Mouse (Mus musculus): ENCODE data around the gene E2f2. TPM values are rescaled to one million over a fixed set of nuclear protein-coding genes. Genes with fewer than 3 reads are reported as not detected.

The E2f2 gene
- polyA plus RNA-seq, 1 experiment, result 56.3 TPM

GRCm38 (mm10) chr4:136224677-136225460, 52.7 kb downstream of the E2f2 start:
- Histone ChIP-seq H3K27me3 (ENCODE audit: control insufficient read depth, insufficient read depth, insufficient read length) (no peaks in the 10 kb centered on the region), H3K36me3 (ENCODE audit: control insufficient read depth, insufficient read depth) (no peaks in the 10 kb centered on the region), H3K4me2 (ENCODE audit: low read depth) (no peak overlapping the region), H3K4me3 (no peak overlapping the region), H3K79me2 (ENCODE audit: control insufficient read depth, insufficient read depth) (no peaks in the 10 kb centered on the region), H3ac (ENCODE audit: control insufficient read depth, insufficient read length) (no peak overlapping the region)
- TF ChIP-seq MYOD1 (IDR thresholded peaks at IDR 0.05; ENCODE audit: control insufficient read depth in 1 of 3, insufficient read length in 2 of 3, low read depth in 2 of 3) (no peak), SRF (IDR thresholded peaks at IDR 0.05; ENCODE audit: control insufficient read depth, insufficient read length, low read depth) (no peak)

DNA sequence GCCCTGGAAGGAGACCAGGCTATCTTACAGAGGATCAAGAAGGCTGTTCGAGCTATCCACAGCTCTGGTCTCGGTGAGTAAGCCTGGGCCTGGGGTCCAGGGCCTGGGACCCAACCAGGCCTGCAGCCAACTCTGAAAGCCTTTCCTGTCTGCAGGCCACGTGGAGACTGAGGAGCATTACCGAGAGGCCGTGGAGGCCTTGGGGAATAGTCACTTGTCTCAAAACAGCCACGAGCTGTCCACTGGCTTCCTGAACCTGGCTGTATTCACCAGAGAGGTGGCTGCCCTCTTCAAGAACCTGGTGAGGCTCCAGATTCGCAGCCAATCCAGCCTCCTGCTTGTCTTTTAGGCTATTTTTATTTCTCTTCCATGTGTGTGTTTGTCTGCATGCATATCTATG, 55.2 kb downstream of the E2f2 start:
- no peak overlapping the region for H3ac ChIP-seq (ENCODE audit: control insufficient read depth, insufficient read length)
- no peaks in the 10 kb centered on the region for H3K79me2 ChIP-seq (ENCODE audit: control insufficient read depth, insufficient read depth)
- H3K36me3 ChIP-seq (ENCODE audit: control insufficient read depth, insufficient read depth), result no peaks in the 10 kb centered on the region
- H3K4me3 ChIP-seq, result no peak overlapping the region
- H3K27me3 ChIP-seq (ENCODE audit: control insufficient read depth, insufficient read depth, insufficient read length), result no peaks in the 10 kb centered on the region
- H3K4me2 ChIP-seq (ENCODE audit: low read depth), result no peak overlapping the region
- TF ChIP-seq MYOD1 (IDR thresholded peaks at IDR 0.05; ENCODE audit: control insufficient read depth in 1 of 3, insufficient read length in 2 of 3, low read depth in 2 of 3) (no peak), POLR2AphosphoS2 (IDR thresholded peaks at IDR 0.05; ENCODE audit: insufficient read length, low read depth) (no peak), MYOG (IDR thresholded peaks at IDR 0.05; ENCODE audit: control insufficient read depth in 1 of 3, insufficient read depth in 1 of 3, insufficient read length in 2 of 3, low read depth in 2 of 3) (no peak), REST (IDR thresholded peaks at IDR 0.05; ENCODE audit: insufficient read depth, insufficient read length) (no peak), POLR2A (IDR thresholded peaks at IDR 0.05; ENCODE audit: insufficient read length, low read depth) (no peak), TCF12 (IDR thresholded peaks at IDR 0.05; ENCODE audit: insufficient read depth, poor library complexity, severe bottlenecking) (no peak), USF1 (IDR thresholded peaks at IDR 0.05; ENCODE audit: low read depth) (no peak), CEBPB (IDR thresholded peaks at IDR 0.05; ENCODE audit: insufficient read depth, poor library complexity, severe bottlenecking) (no peak)

DNA sequence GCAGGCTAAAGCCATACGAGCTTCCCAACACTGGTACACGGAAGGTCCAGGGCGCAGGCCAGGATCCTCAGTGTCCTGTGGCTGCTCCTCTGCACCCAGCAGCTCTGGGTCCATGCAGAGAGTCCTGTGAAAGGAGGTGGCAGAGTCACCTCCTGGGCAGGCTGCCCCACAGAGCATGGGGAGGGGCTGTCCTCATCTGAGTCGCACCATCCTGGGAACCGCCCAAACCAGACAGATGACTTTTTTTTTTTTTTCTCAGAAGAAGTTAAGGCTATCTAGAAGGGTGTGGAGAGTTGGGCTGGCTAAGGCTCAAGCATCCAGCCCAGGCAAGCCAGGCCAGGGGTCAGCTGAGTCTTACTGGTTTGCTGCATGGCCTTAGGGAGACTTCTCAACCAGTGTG, 56.4 kb downstream of the E2f2 start:
- TF ChIP-seq CEBPB (IDR thresholded peaks at IDR 0.05; ENCODE audit: insufficient read depth, poor library complexity, severe bottlenecking) (no peak), REST (IDR thresholded peaks at IDR 0.05; ENCODE audit: insufficient read depth, insufficient read length) (no peak), POLR2A (IDR thresholded peaks at IDR 0.05; ENCODE audit: insufficient read length, low read depth) (no peak), E2F4 (IDR thresholded peaks at IDR 0.05; ENCODE audit: insufficient read depth) (no peak), POLR2AphosphoS2 (IDR thresholded peaks at IDR 0.05; ENCODE audit: insufficient read length, low read depth) (no peak), MYOD1 (IDR thresholded peaks at IDR 0.05; ENCODE audit: control insufficient read depth in 1 of 3, insufficient read length in 2 of 3, low read depth in 2 of 3) (no peak), TCF3 (IDR thresholded peaks at IDR 0.05; ENCODE audit: insufficient read length, low read depth) (no peak), TCF12 (IDR thresholded peaks at IDR 0.05; ENCODE audit: insufficient read depth, poor library complexity, severe bottlenecking) (no peak), SRF (IDR thresholded peaks at IDR 0.05; ENCODE audit: control insufficient read depth, insufficient read length, low read depth) (no peak), USF1 (IDR thresholded peaks at IDR 0.05; ENCODE audit: low read depth) (no peak), MAX (IDR thresholded peaks at IDR 0.05; ENCODE audit: low read depth) (no peak), MYOG (IDR thresholded peaks at IDR 0.05; ENCODE audit: control insufficient read depth in 1 of 3, insufficient read depth in 1 of 3, insufficient read length in 2 of 3, low read depth in 2 of 3) (no peak)
- Histone ChIP-seq H3K4me3 (no peak overlapping the region), H3ac (ENCODE audit: control insufficient read depth, insufficient read length) (no peak overlapping the region), H3K27me3 (ENCODE audit: control insufficient read depth, insufficient read depth, insufficient read length) (no peaks in the 10 kb centered on the region), H3K36me3 (ENCODE audit: control insufficient read depth, insufficient read depth) (no peaks in the 10 kb centered on the region), H3K4me2 (ENCODE audit: low read depth) (no peak overlapping the region), H3K79me2 (ENCODE audit: control insufficient read depth, insufficient read depth) (no peaks in the 10 kb centered on the region)

DNA sequence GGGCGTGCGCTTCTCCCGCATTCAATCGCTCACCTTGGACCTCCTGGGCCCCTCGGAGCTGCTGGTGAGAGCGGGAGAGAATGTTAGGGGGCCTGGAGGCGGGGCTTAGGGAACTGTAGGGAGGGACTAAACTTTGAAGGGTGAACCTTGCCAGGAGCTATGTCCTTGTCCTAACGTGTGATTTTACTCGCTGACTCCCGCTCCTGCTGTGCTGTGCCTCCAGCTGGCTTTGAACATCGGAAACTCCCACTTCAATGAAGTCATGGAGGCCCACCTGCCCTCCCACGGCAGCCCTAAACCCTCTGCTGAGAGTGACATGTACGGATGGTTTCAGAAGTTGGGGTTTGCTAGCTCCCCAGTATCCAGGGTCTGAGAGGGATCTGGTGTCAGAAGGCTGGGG, 66.5 kb downstream of the E2f2 start:
- Histone ChIP-seq H3K79me2 (ENCODE audit: control insufficient read depth, insufficient read depth) (no peaks in the 10 kb centered on the region), H3K27me3 (ENCODE audit: control insufficient read depth, insufficient read depth, insufficient read length) (no peaks in the 10 kb centered on the region), H3K4me2 (ENCODE audit: low read depth) (no peak overlapping the region), H3K4me3 (no peak overlapping the region), H3K36me3 (ENCODE audit: control insufficient read depth, insufficient read depth) (peaks cover 6% of the 10 kb centered on the region), H3ac (ENCODE audit: control insufficient read depth, insufficient read length) (no peak overlapping the region)
- TF ChIP-seq MYOD1 (IDR thresholded peaks at IDR 0.05; ENCODE audit: control insufficient read depth in 1 of 3, insufficient read length in 2 of 3, low read depth in 2 of 3) (no peak), POLR2A (IDR thresholded peaks at IDR 0.05; ENCODE audit: insufficient read length, low read depth) (no peak), MYOG (IDR thresholded peaks at IDR 0.05; ENCODE audit: control insufficient read depth in 1 of 3, insufficient read depth in 1 of 3, insufficient read length in 2 of 3, low read depth in 2 of 3) (no peak), CEBPB (IDR thresholded peaks at IDR 0.05; ENCODE audit: insufficient read depth, poor library complexity, severe bottlenecking) (no peak), MAX (IDR thresholded peaks at IDR 0.05; ENCODE audit: low read depth) (no peak), TCF12 (IDR thresholded peaks at IDR 0.05; ENCODE audit: insufficient read depth, poor library complexity, severe bottlenecking) (no peak), SRF (IDR thresholded peaks at IDR 0.05; ENCODE audit: control insufficient read depth, insufficient read length, low read depth) (no peak)

GRCm38 (mm10) chr4:136239111-136239510, 66.9 kb downstream of the E2f2 start:
- Histone ChIP-seq H3ac (ENCODE audit: control insufficient read depth, insufficient read length) (no peak overlapping the region), H3K27me3 (ENCODE audit: control insufficient read depth, insufficient read depth, insufficient read length) (no peaks in the 10 kb centered on the region), H3K4me2 (ENCODE audit: low read depth) (no peak overlapping the region), H3K36me3 (ENCODE audit: control insufficient read depth, insufficient read depth) (peaks cover 6% of the 10 kb centered on the region), H3K4me3 (no peak overlapping the region), H3K79me2 (ENCODE audit: control insufficient read depth, insufficient read depth) (no peaks in the 10 kb centered on the region)
- TF ChIP-seq POLR2AphosphoS2 (IDR thresholded peaks at IDR 0.05; ENCODE audit: insufficient read length, low read depth) (no peak), MYOD1 (IDR thresholded peaks at IDR 0.05; ENCODE audit: control insufficient read depth in 1 of 3, insufficient read length in 2 of 3, low read depth in 2 of 3) (no peak), SRF (IDR thresholded peaks at IDR 0.05; ENCODE audit: control insufficient read depth, insufficient read length, low read depth) (no peak), MAX (IDR thresholded peaks at IDR 0.05; ENCODE audit: low read depth) (no peak), POLR2A (IDR thresholded peaks at IDR 0.05; ENCODE audit: insufficient read length, low read depth) (no peak), MYOG (IDR thresholded peaks at IDR 0.05; ENCODE audit: control insufficient read depth in 1 of 3, insufficient read depth in 1 of 3, insufficient read length in 2 of 3, low read depth in 2 of 3) (no peak)

Measured in myocyte (in vitro differentiated cells).